Mouse (Mus musculus): Measurements from ENCODE around the gene Kntc1. TPM values are rescaled to one million over a fixed set of nuclear protein-coding genes. Genes with fewer than 3 reads are reported as not detected.

Gene Kntc1
- total RNA-seq, 1 experiment from 2014 or later = 59.1 TPM

DNA sequence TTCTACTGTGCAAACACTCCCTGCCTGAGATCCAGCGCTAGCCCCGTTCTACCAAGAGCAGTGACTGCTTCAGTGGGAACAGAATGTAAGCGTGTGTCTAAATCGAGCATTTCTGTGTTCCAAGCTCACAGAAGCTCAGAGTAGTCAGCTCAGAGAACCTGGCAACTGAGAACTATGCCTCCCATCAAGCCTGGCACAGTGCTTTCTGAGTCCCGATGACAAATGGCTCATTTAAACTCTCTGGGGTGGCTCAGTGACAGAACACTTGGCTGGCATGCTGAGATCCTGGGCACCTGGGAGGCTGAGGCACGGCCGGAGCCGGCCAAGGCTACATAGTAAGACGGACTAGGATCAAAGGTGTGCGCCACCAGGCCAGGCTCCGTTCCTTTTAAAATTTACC is 56.8 kb downstream of the Kntc1 start:
- ATAC-seq (replicated peaks; ENCODE audit: low read depth, poor library complexity, severe bottlenecking) = no peak

DNA sequence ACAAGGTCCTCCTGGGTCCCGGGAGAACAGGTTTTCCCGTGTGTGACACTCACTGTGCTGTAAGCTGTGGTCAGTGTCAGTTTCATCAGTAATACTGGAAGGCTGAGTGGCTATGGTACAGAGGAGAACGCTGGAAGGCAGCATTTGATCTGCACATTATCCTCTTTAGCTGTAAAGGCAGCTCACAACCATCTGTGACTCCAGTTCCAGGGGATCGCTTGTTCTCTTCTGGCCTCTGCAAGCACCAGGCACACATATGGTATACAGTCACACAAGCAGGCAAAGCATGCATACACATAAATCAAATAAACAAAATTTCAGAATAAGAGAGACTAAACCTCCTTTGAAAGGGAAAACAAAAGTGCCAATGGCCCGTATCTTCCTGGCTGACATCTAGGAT is 59.0 kb downstream of the Kntc1 start:
- no peak for ATAC-seq (replicated peaks; ENCODE audit: low read depth, poor library complexity, severe bottlenecking)

DNA sequence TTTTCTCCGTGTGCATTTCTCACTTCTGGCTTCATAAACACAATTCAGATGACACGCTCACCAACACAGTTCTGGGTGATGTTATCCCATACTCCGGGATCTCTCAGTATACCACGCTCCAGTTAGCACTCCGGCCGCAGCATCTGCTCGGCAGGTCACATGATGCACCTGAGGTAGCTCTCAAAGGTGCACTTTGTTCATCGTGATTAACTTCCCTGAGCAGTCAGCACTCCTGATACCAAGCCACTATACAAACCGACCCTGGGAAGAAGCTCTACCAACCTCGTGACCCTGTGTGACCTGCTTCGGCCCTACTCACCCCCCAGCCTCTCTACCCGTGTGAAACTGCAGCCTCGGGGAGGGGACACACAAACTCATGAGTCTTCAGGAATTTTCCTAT is 59.6 kb downstream of the Kntc1 start:
- ATAC-seq (replicated peaks; ENCODE audit: low read depth, poor library complexity, severe bottlenecking) = no peak

- no peak; the same call in 1 of the 2 replicates for ATAC-seq (replicated peaks; ENCODE audit: low read depth, poor library complexity, severe bottlenecking)
Observed at GRCm38 (mm10) chr5:123816891-123817290, 67.4 kb downstream of the Kntc1 start.

- ATAC-seq (replicated peaks; ENCODE audit: low read depth, poor library complexity, severe bottlenecking) = no peak
Observed at GRCm38 (mm10) chr5:123818941-123819577, 69.5 kb downstream of the Kntc1 start.

- peak; percentile 65; the same call in 1 of the 2 replicates for ATAC-seq (replicated peaks; ENCODE audit: low read depth, poor library complexity, severe bottlenecking)
Observed at GRCm38 (mm10) chr5:123820501-123821263, 71.2 kb downstream of the Kntc1 start.

- no peak for ATAC-seq (replicated peaks; ENCODE audit: low read depth, poor library complexity, severe bottlenecking)
Observed at GRCm38 (mm10) chr5:123821264-123821571, 71.7 kb downstream of the Kntc1 start.

- ATAC-seq (replicated peaks; ENCODE audit: low read depth, poor library complexity, severe bottlenecking) = no peak
Observed at GRCm38 (mm10) chr5:123822706-123823105, 73.2 kb downstream of the Kntc1 start.

GRCm38 (mm10) chr5:123827659-123828091 is 78.2 kb downstream of the Kntc1 start:
- ATAC-seq (replicated peaks; ENCODE audit: low read depth, poor library complexity, severe bottlenecking) = no peak

GRCm38 (mm10) chr5:123832309-123832708 is 82.8 kb downstream of the Kntc1 start:
- ATAC-seq (replicated peaks; ENCODE audit: low read depth, poor library complexity, severe bottlenecking) = peak; percentile 89

- no peak for ATAC-seq (replicated peaks; ENCODE audit: low read depth, poor library complexity, severe bottlenecking)
Observed at GRCm38 (mm10) chr5:123834836-123835235, 85.3 kb downstream of the Kntc1 start.

DNA sequence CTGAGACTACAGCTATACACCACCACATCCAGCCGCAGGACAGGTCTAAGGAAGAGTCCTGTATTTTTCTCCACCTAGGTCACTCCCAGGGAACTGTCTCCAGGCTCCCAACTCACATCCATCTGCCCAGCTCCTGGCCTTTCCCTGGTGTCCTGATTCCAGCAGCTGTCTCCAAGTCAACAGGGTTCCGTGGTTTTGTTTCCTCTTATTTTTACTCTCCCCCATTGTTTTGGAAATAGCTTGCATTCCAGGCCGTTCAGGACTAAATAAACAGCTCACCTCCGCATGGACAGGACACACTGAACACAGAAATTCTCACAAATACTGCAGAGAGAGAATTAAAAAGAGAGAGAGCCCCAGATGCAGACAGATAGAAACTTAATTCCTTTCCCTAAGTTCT is 87.9 kb downstream of the Kntc1 start:
- ATAC-seq (replicated peaks; ENCODE audit: low read depth, poor library complexity, severe bottlenecking) = no peak

GRCm38 (mm10) chr5:123842221-123842934 is 92.9 kb downstream of the Kntc1 start:
- no peak for ATAC-seq (replicated peaks; ENCODE audit: low read depth, poor library complexity, severe bottlenecking)

DNA sequence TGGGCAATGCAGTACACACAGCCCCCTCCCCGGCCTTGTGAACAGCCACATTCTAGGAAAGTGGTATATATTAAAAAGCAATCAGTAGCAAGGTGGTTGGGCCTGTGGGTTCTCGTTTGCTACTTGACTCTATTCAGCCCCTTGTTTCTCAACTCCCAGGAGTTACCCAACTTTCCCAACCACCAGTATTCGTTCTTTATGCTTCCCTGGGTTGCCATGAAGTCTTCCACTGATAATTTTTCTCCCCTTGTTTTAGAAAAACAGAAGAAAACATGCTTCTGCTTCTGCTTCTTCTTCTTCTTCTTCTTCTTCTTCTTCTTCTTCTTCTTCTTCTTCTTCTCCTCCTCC is 93.4 kb downstream of the Kntc1 start:
- no peak for ATAC-seq (replicated peaks; ENCODE audit: low read depth, poor library complexity, severe bottlenecking)

GRCm38 (mm10) chr5:123843816-123844215 is 94.3 kb downstream of the Kntc1 start:
- no peak for ATAC-seq (replicated peaks; ENCODE audit: low read depth, poor library complexity, severe bottlenecking)

- no peak for ATAC-seq (replicated peaks; ENCODE audit: low read depth, poor library complexity, severe bottlenecking)
Observed at GRCm38 (mm10) chr5:123844316-123844715, 94.8 kb downstream of the Kntc1 start.

- peak; percentile 54; the same call in 1 of the 2 replicates for ATAC-seq (replicated peaks; ENCODE audit: low read depth, poor library complexity, severe bottlenecking)
Observed at GRCm38 (mm10) chr5:123851398-123851797, 101.9 kb downstream of the Kntc1 start.

DNA sequence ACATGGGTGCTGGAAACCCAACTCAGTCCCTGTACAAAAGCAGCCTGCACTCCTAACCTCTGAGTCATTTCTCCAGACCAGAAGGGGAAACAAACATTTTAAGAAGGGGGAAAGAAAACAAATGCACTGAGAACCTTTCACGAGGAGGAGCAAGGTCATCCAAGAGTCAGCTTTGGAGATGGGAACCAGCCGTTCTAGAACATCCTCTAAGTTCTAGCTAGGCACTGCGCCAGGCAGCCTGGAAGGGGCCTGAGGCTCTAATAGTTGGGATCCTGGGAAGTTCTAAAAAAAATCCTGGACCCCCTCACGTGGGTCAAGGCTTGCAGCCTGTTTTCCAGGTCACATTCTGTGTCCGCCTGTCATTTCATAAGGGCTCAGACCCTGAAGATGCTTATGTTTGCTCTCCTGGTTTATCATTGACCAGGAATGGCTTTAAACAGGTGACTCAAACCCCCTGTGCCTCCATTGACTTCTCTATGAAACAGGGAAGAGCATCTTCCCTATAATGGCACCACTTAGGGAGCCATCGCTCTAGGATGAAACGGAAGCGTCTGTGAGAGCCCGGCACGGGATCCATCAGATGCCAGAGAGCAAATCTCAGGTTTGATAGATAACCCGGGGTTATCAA is 104.5 kb downstream of the Kntc1 start:
- no peak for ATAC-seq (replicated peaks; ENCODE audit: low read depth, poor library complexity, severe bottlenecking)

DNA sequence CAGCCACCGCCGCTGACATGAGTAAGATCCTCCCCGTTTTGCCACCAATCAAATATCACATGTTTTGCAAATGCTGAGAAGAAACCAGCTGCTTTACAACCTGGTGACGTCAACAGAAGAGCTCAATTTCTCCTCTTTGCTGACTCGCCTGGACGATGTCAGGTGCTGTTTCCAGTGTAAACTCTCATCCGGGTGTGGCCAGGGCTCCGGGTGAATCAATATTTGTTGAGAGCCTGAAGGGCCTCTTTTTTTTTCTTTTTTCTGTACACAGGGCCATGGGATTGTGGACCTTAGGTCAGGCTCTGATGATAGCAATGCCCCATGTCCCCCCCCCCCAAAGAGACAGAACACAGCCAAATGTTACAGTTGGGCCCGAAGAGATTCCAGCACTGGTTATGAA is 105.0 kb downstream of the Kntc1 start:
- no peak for ATAC-seq (replicated peaks; ENCODE audit: low read depth, poor library complexity, severe bottlenecking)

DNA sequence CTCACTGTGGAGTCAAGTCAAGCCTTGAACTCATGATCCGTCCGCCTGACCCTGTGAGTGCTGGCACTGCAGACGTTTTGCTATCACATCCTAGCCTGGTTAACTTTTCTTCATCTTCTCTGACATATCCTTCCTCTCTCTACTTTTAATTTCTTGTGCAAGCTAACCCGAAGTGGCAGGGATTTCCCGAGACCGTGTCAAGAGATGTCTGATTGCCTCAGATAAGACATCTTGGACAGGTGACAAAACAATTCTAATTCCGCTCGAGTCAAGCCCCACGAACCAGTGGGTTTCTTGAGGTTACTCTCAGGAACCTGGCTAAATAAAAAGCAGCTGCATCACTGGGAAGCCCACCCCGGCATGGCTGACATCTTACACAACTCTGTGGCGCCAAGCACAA is 109.3 kb downstream of the Kntc1 start:
- ATAC-seq (replicated peaks; ENCODE audit: low read depth, poor library complexity, severe bottlenecking) = peak; percentile 58
